Comparison of ENCODE assay signal across 8 mouse cellular contexts in the genomic region with DNA sequence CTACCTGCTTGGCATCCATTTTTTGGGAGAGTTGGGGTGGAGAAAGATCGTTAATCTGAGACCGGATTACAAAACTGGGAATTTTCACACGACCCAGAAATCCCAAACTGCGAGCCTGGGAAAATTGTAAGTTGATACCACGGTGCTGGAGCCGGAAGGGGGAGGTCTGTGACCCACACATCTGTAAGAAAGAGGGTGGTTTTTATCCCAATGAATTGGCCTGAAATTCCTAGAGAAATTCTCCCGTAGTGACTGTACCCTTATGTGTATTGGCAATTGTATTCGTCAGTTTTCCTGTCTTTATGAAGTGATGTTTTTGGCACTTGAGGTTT. TPM values are rescaled to one million over a fixed set of nuclear protein-coding genes. Genes with fewer than 3 reads are reported as not detected.
DNase-seq lines count a peak whose midpoint lies in the region; ATAC-seq and TF ChIP-seq lines count a peak whose summit lies in the region.

No protein-coding gene starts in this region.

- H3K4me1 ChIP-seq in cortical plate, adult 2 months (ENCODE audit: control insufficient read depth, insufficient read depth, low read length), result peaks cover 3% of the 10 kb centered on the region; the same call in 1 of the 2 replicates
- peaks cover 22% of the 10 kb centered on the region for H3K4me1 ChIP-seq in hindbrain, embryonic 16.5 days (ENCODE audit: control insufficient read depth, insufficient read depth, low read depth, low read length)
- peaks cover 28% of the 10 kb centered on the region for H3K4me1 ChIP-seq in midbrain, embryonic 16.5 days (ENCODE audit: control insufficient read depth, insufficient read depth, low read length)

- peaks cover 3% of the 10 kb centered on the region; the same call in 1 of the 2 replicates for H3K9me3 ChIP-seq in hindbrain, embryonic 16.5 days (ENCODE audit: control insufficient read depth, low read length)
- H3K9me3 ChIP-seq in midbrain, embryonic 16.5 days (replicated peaks; ENCODE audit: control insufficient read depth, low read length, poor library complexity, severe bottlenecking), result 0 out of 2 replicates have a peak, but pooled peaks cover 3% of the 10 kb centered on the region

- peak overlapping the region; percentile 69 for H3K4me2 ChIP-seq in hindbrain, embryonic 16.5 days (ENCODE audit: low read length)
- peak overlapping the region; percentile 86 for H3K4me2 ChIP-seq in midbrain, embryonic 16.5 days (ENCODE audit: low read length)

- H3K9ac ChIP-seq in hindbrain, embryonic 16.5 days (ENCODE audit: low read depth, low read length), result peak overlapping the region; percentile 85
- H3K9ac ChIP-seq in midbrain, embryonic 16.5 days (ENCODE audit: low read depth, low read length), result peak overlapping the region; percentile 64

- peaks cover 6% of the 10 kb centered on the region; the same call in 1 of the 2 replicates for H3K36me3 ChIP-seq in hindbrain, embryonic 16.5 days (ENCODE audit: control insufficient read depth, insufficient read depth, low read length)
- peaks cover 7% of the 10 kb centered on the region; the same call in 1 of the 2 replicates for H3K36me3 ChIP-seq in midbrain, embryonic 16.5 days (ENCODE audit: control insufficient read depth, insufficient read depth, low read length)

- H3K27ac ChIP-seq in layer of hippocampus, adult 2 months, result peak overlapping the region; percentile 97
- peak overlapping the region; percentile 61; the same call in 1 of the 2 replicates for H3K27ac ChIP-seq in cortical plate, adult 2 months (ENCODE audit: insufficient read depth, low read length)
- H3K27ac ChIP-seq in hindbrain, embryonic 16.5 days (ENCODE audit: low read depth, low read length), result peak overlapping the region; percentile 94
- peak overlapping the region; percentile 78 for H3K27ac ChIP-seq in midbrain, embryonic 16.5 days (ENCODE audit: low read length)

- DNase-seq in layer of hippocampus, adult 2 months (ENCODE audit: low spot score in 2 of 2), result no peak
- no peak for DNase-seq in layer of hippocampus, postnatal 36 days
- DNase-seq in layer of hippocampus, adult 9-10 months (ENCODE audit: low spot score), result no peak
- no peak for DNase-seq in cerebellum, postnatal 36 days
- no peak for DNase-seq in cerebellum, adult 8-10 months

- no peaks in the 10 kb centered on the region for H3K27me3 ChIP-seq in hindbrain, embryonic 16.5 days (replicated peaks; ENCODE audit: control insufficient read depth, insufficient read depth, low read length)
- no peaks in the 10 kb centered on the region for H3K27me3 ChIP-seq in midbrain, embryonic 16.5 days (ENCODE audit: control insufficient read depth, insufficient read depth, low read depth, low read length)

- ATAC-seq in hindbrain, embryonic 16.5 days, result no peak
- peak; percentile 5 for ATAC-seq in midbrain, embryonic 16.5 days

- H3K4me3 ChIP-seq in layer of hippocampus, adult 2 months, result peak overlapping the region; percentile 97
- H3K4me3 ChIP-seq in cortical plate, adult 2 months (ENCODE audit: insufficient read depth, low read length), result peak overlapping the region; percentile 98
- H3K4me3 ChIP-seq in hindbrain, embryonic 16.5 days (ENCODE audit: low read length), result peak overlapping the region; percentile 92
- peak overlapping the region; percentile 50 for H3K4me3 ChIP-seq in midbrain, embryonic 16.5 days (ENCODE audit: low read depth, low read length)

- no peak for TF ChIP-seq CTCF in layer of hippocampus, adult 2 months (conservative IDR thresholded peaks at IDR 0.05)
- TF ChIP-seq CTCF in cortical plate, adult 2 months (IDR thresholded peaks at IDR 0.05; ENCODE audit: extremely low read depth, insufficient read depth, low read length), result no peak

- 5% methylated on average over 8 of the region's 8 CpGs for WGBS in hindbrain, embryonic 16.5 days
- 8% methylated on average over 8 of the region's 8 CpGs for WGBS in midbrain, embryonic 16.5 days

- no peak for TF ChIP-seq POLR2A in cortical plate, adult 2 months (IDR thresholded peaks at IDR 0.05; ENCODE audit: extremely low read depth, insufficient read depth, low read length)

RNA-seq across cellular contexts. Expression of a gene that starts 0.8 kb away (rescaled TPM):
- total RNA-seq in layer of hippocampus, adult 2 months (2021), result 10 to 100 TPM; 21.8 to 25.0 TPM
- total RNA-seq in layer of hippocampus, postnatal 36 days (2021), result 10 to 100 TPM; 22.4 to 24.7 TPM
- 18.1 and 19.6 TPM in 2 replicates for polyA plus RNA-seq in cortical plate, adult 2 months (2012; rRNA removed)
- 21.4 TPM in 2 replicates for polyA plus RNA-seq in hindbrain, embryonic 16.5 days (2015; fragmentation: Nextera tagmentation; extraction: Ambion mirVana)
- 20.0 and 22.4 TPM in 2 replicates for polyA plus RNA-seq in midbrain, embryonic 16.5 days (2015; fragmentation: Nextera tagmentation; extraction: Ambion mirVana)

RNA-seq across cellular contexts. Expression of a gene that starts 32.1 kb away (rescaled TPM):
- total RNA-seq in layer of hippocampus, adult 2 months (2021), result 1 to 10 TPM; 1.3 to 1.6 TPM
- total RNA-seq in layer of hippocampus, postnatal 36 days (2021), result 1 to 10 TPM; 1.4 to 1.5 TPM
- polyA plus RNA-seq in cortical plate, adult 2 months (2012; rRNA removed), result 0.66 and 0.71 TPM in 2 replicates
- polyA plus RNA-seq in hindbrain, embryonic 16.5 days (2015; fragmentation: Nextera tagmentation; extraction: Ambion mirVana), result 0.19 and 0.21 TPM in 2 replicates
- polyA plus RNA-seq in midbrain, embryonic 16.5 days (2015; fragmentation: Nextera tagmentation; extraction: Ambion mirVana), result not detected in 2 replicates
